Mouse (Mus musculus) urinary bladder, postnatal 4 days (tissue): ENCODE measurements around the gene Tle6.

Experiments used
- DNase-seq, 2 experiments: peaks; one replicate each; pipeline ENCODE4 v3.0.0; 2021 to 2022; ENCODE audit warnings: low spot score in 2 of 2

The Tle6 gene

GRCm38 (mm10) chr10:81623441-81623840 is 22.6 kb upstream of the Tle6 start:
- DNase-seq, result no peak

- no peak for DNase-seq
These were observed 19.9 kb upstream of the Tle6 start for GRCm38 (mm10) chr10:81620786-81621185.

- no peak for DNase-seq
These were observed 19.1 kb upstream of the Tle6 start for GRCm38 (mm10) chr10:81619976-81620375.

- no peak for DNase-seq
These were observed 14.6 kb upstream of the Tle6 start for GRCm38 (mm10) chr10:81615486-81615885.

GRCm38 (mm10) chr10:81612779-81613178 is 11.9 kb upstream of the Tle6 start:
- no peak for DNase-seq

DNA sequence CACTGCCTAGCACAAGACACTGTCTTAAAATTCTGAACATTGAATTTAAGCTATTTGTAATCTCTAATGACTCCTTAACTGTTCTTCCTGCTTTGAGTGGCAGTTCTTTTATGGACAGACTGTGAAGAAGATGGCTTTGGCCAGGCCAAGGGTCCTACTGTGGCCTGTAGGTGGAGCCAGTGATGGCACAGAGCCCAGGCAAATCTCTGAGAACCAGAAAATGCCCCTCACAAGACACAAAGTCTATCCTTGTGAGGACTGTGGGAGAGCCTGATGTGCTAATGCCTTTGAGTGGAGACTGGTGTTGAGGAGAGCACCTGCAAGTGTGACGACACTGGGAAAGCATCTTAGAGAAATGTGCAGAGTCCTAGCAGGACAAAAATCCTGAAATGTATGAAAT is 7.4 kb upstream of the Tle6 start:
- no peak for DNase-seq

DNA sequence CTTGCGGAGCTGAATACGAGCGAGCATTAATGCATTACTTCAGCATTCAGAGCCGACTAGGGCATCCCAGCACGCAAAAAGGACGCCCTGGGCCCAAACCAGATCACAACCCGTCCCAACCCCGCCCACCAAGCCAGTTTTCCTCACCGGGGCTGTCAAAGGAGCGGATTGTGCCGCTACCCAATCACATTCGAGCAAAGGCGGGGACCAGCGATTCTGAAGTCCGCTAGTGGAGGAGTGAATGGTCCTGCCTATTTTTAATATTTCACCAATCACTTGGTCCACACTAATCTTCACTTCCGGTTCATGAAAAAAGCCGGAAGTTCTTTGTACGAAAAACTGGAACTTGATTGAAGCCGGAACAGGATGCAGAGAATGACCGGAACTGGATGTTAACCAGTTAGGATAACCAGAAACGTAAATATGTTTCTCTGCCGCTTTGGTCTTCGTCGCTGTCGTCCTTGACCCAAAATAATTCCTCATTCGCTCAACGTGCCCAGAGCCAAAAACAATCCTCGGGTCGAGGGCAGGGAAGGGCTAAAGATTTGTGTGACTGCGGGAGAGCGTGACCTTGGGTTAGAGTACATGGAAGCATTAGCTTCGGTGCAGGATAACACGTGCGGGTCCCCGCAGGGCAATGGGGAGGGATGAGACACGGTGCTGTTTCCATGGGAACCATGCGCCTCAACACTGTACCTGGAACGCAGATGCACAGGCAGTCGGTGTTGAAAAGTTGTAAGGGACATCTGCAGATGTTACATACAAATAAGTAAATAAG is 5.3 kb upstream of the Tle6 start, which contains the start of gene BC025920:
Gene BC025920, plus strand, starts transcription at position 297 of the 778 bp plus-strand sequence.
- DNase-seq, result peak; percentile 95

DNA sequence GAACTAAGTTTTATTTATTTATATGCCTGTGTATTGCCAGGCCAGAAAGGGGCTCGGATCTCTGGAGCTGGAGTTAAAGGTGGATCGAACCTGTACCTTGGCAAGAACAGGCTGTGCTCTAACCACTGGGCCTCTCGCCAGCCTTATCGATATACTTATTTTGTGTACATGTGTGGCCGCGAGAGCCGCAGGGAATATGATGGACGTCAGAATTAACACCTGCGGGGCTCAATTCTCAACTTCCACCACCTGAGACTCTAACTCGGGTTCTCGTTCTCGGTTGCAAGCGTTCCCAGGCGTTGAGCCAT is 4.7 kb upstream of the Tle6 start:
- no peak for DNase-seq

- peak; percentile 76 to 86 for DNase-seq
These were observed 4.2 kb upstream of the Tle6 start for GRCm38 (mm10) chr10:81604968-81605665.

DNA sequence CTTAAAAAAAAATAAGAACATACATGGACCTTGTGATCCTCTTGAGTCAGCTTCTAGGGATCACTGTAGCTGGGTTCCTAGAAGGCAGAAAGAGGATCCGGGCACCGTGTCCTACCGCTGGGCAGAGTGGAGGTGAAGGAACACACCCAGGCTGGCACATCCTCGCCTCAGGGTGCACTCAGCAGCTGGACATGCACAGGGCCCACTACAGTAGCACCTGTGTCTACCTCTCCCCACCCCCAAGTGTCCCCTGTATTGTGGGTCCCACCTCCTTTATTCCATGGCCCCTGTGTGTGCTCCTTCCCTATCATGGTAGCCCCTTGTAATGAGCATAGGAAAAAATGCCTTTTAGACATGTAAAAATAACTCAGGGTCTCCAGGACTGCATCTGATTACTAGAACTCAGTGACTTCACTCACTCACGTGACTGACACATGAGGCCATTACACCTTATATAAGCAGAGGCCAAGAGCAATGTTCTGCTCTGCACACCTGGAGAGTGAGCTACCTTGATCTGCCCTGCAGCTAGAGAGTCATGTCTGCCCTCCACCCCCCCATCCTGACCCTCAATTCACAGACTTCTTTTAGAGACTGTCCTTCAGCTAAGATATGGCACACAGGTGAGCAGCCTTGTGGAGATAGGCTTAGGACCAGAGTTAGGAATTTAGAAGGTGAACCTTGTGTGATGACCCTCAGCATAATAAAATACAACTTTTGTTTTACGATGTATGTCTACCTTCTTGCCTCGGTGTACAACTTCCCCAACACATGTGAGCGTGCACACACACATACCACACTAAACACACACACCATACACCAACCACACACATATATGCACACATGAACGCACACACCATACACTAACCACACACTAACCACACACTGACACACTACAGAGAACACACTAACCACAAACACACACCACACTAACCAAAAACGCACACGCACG is 3.4 kb upstream of the Tle6 start:
- DNase-seq, result no peak

- no peak for DNase-seq
These were observed 1.9 kb upstream of the Tle6 start for GRCm38 (mm10) chr10:81602741-81603151.

DNA sequence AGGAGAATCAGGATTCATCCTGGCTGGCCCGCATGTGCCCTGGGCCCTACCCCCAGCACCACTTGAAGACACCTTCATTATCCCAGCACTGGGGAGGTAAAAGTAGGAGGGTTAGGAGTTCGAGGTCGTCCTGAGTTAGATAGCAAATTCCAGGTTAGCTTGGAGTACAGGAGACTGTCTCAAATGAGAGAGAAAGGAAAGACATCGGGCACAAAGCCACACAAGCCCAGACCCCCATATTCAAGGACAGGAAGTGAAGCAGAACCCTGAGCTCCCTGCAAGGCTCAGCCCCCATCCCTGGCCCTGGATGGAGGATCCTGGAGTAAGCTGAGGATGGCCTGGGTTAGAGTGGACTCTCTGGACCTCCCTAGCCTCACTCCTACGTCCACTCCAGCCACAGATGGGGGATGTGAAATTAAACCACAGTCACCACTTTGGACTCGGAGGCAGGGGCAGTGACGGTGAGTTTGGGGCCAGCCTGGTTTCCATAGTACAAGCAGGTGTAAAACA is 578 bp upstream of the Tle6 start:
- no peak for DNase-seq

DNA sequence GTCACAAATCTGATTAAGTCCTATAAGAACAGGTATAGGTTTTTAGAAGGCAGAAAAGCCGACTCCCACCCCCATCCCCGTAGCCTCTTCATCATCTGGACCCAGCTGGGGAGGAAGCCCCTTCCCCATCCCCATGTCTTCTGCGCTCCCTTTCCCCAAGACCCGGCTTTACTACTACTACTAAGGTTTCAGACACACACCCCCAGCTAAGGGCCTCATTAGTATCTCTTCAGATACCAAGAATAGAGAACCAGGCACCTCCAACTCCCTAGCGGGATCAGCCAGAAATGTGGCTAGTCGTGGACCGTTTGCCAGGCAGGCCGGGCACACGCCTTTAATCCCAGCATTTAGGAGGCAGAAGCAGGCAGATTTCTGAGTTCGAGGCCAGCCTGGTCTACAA is 777 bp downstream of the Tle6 start:
- DNase-seq, result no peak

GRCm38 (mm10) chr10:81599630-81600029 is 1.2 kb downstream of the Tle6 start:
- no peak for DNase-seq

GRCm38 (mm10) chr10:81598871-81599270 is 2.0 kb downstream of the Tle6 start:
- DNase-seq, result no peak

- no peak for DNase-seq
These were observed 2.5 kb downstream of the Tle6 start for GRCm38 (mm10) chr10:81598342-81598741.

GRCm38 (mm10) chr10:81597137-81597950 is 3.5 kb downstream of the Tle6 start:
- DNase-seq, result peak in 1 of 2 experiments; percentile 48

DNA sequence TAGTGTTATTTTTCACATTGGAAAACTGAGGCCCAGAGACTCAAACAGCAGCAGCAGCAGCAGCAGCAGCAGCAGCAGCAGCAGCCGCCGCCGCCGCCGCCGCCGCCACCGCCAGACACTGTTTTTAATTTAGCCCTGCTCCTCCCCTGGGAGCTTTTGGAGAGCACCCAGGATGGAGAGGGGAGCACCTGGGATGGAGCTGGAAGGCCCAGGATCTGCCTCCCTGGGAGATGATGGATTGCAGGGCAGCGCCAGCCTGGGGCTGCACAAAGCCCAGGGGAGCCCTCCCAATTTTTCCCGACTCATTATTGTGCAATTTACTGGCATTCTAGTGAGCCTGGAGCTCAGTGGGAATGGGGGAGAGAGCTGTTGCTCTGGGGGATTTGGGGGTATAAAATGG is 4.3 kb downstream of the Tle6 start:
- DNase-seq, result no peak

- DNase-seq, result no peak
These were observed 5.3 kb downstream of the Tle6 start for GRCm38 (mm10) chr10:81595599-81595998.

DNA sequence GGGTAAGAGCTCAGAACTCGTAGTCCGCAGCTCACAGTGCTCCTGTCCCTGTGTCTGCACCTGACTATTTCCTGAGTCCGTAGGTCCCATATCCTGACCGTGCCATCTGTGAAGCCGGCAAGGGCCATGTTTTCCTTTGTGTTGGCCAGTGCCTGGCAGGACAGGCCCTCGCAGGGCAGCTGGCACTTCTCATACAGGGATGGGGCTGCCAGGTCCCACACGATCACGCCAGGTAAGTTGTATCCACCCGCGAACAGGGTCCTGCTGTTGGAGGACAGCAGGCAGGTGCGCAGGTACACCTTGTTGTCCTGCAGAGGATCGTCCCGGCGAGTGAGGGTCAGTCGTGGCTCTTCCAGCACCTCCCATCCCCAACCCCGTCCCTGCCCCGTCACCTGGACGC is 6.9 kb downstream of the Tle6 start:
- DNase-seq, result no peak

GRCm38 (mm10) chr10:81593223-81593622 is 7.7 kb downstream of the Tle6 start:
- DNase-seq, result no peak
